Mouse (Mus musculus): ENCODE measurements around the gene Masp1.

The Masp1 gene

DNA sequence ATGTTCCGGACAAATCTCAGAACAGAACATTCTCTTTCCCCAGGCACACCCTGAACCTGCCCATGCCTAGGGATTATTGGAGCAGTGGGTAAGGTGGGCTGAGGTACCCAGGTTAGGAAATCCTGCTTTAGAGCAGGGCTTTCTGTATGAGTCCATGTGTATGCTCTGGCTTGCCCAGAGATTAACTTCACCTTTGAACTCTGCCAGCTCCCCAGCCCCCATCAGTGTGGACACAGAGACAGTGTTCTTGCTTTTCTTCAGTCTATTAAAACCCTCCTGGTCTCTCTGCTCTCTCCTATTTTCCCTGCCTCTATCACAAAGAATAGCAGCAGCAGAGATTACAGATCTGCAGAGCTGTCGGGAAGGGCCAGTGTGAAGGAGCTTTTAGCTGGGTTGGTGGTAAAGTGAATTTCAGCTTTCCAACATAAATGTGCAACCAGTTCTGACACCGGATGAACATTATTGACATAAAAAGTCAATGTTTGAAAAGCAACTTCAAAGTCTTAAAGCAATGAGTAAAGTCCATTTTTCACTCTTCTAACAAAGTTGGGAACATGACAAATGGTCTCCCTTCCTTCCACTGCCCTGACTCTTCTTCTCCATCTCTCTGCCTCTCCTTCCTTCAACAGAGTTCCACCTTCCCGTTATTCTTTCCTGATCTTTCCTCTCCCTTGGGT is 56.8 kb downstream of the Masp1 start:
- no peak for DNase-seq (ENCODE audit: low read depth, low spot score)

DNA sequence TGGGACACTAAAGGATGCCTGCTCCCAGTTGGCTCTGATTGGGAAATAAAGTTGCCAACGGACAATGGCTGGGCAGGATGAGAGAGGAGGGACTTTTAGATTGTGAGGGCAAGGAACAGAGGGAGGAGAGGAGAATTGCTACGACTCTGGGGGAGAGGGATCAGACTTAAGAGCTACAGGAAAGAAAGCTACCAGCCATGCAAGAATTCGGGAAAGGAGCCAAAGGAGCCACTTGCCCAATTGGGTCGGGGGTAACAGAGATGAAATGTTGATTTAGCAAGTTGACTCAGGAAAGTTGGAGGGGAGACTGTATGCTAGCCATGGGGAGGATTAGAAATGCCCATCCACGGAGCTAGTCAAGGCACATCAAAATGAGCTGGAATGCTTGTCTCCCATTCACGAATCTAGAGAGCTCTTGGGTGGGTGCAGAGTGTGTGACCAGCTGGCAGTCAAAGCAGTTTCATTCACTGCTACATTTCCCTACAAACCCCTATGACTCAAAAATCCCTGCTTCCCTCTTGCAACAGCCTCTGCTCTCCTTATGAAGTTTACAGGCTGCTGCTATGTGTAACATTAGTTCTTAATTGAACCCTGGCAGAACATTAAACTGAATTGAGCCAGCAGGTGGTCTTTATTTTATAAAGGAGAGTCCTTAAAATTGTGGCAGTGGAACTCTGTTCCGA is 61.6 kb downstream of the Masp1 start:
- DNase-seq (ENCODE audit: low read depth, low spot score) = no peak

DNA sequence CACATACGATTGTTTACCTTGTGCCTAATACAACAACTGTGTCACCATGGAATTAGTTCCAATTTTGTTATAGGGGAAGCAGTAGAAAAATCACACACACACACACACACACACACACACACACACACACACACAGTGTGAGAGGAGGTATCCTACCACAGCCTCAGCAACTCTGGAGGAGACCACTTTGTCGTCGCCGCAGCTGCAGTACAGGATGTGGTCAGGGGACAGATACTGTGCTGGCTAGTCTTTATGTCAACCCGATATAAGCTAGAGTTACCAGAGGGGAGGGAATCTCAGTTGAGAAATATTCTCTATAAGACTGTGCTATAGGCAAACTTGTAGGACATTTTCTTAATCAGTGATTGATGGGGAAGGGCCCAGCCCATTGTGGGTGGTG is 63.3 kb downstream of the Masp1 start:
- no peak for DNase-seq (ENCODE audit: low read depth, low spot score)

DNA sequence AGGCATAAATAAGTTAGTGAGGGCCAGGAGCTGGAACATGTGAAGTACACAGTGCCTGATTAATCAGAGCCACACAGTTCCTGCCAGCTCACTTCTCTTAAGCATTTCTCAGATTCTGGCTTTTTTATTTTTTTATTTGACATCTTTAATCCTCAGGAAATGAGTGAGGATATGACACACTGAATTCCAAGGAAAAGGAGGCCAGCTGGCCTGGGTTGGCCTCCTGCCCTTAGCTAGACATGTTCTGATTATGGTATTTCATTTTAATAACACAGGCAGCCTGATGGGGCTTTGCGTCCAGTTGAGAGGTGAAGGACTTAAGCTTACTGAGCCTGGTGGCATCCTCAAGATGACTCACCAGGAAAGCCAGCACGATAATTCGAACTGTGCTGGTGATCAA is 64.1 kb downstream of the Masp1 start:
- DNase-seq (ENCODE audit: low read depth, low spot score) = no peak

DNA sequence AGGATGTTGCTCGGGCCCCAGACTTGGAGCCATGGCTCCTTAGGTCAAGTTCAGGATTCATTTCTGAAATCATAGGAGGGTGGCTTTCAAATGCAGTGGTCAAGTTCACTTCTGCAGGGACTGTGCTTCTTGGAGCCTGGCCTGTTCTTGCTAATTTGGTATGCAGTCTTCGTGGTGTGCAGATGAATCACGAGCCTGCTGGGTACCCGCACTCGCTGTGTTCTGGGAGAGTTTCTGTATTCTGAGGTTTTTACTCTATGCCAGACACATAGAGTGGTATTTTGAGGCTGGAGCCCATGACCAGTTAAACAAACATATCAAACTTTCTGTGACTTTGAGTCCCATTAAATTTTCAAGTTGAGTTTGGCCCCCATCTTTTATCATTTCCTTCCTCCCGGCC is 66.2 kb downstream of the Masp1 start:
- no peak for DNase-seq (ENCODE audit: low read depth, low spot score)

DNA sequence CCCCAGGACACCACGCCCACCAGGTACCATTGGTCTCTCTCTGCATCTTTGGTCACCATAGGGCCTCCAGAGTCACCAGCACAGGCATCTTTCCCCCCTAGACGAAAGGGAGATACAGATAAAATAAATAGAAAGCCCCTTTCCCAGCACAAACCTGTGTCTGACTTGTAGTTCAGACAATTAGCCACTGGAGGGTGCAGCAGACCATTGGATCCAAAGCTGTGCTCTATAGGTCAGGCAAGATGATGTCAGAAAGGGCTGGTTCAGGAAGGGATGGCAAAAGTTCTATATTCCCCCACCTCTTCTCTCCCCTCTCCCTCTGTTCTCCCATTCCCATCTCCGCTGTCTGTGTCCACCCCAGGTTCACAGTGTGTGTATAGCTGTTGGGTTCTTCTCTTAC is 68.1 kb downstream of the Masp1 start:
- DNase-seq (ENCODE audit: low read depth, low spot score) = peak; percentile 30

DNA sequence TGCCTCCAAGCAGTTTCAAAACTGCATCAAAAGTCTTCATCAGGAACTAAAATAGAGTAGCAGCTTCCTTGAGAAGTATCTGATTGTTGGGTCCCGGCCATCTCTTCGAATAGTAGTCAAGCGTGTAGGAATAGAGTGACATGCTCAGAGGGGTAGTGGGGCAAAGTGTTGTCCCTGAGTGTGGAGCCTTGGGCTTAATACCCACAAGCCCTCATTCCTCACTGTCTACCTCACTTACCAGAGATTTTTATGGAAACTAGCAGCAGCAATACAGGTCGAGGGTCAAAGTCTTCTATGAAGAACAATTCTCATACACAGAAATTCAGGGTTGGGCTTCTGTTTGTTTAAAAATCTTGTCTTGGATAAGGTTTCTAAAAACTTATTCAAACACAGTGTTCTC is 69.8 kb downstream of the Masp1 start:
- DNase-seq (ENCODE audit: low read depth, low spot score) = no peak

DNA sequence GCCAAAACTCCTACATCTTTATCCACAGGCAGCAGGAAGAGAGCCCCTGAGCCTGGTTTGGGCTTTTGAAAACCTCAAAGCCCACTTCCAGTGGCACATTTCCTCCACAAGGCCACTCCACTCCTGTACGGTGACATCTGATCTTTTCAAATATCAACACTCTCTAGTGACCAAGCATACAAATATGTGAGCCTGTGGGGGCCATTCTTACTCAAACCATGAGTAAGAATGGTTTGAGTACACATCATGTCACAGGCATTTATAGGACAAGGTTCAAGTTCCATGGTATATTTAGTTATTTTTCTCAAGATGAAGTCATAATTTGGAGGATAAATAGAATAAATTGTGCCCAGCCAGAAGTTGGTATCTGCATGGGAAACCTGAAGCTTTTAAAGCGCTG is 70.7 kb downstream of the Masp1 start:
- DNase-seq (ENCODE audit: low read depth, low spot score) = no peak

DNA sequence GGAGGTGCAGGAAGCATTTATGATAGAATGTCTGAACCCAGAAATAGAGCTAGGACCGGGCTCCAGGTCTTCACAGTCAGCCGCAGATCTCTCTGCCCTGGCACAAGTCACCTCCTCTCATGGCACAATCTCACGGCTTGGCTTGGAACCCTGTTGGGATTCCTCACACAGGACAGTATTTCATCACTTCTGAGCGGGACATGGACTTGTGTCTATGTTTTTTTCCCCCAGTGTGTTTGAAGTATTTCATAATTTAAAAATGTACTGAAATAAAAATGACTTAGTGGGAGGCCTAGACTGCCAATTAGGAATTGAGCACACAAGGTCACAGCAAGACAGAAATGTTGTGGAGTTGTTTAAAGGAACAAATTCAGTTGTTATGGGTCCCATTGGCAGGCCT is 76.4 kb downstream of the Masp1 start:
- DNase-seq (ENCODE audit: low read depth, low spot score) = no peak

DNA sequence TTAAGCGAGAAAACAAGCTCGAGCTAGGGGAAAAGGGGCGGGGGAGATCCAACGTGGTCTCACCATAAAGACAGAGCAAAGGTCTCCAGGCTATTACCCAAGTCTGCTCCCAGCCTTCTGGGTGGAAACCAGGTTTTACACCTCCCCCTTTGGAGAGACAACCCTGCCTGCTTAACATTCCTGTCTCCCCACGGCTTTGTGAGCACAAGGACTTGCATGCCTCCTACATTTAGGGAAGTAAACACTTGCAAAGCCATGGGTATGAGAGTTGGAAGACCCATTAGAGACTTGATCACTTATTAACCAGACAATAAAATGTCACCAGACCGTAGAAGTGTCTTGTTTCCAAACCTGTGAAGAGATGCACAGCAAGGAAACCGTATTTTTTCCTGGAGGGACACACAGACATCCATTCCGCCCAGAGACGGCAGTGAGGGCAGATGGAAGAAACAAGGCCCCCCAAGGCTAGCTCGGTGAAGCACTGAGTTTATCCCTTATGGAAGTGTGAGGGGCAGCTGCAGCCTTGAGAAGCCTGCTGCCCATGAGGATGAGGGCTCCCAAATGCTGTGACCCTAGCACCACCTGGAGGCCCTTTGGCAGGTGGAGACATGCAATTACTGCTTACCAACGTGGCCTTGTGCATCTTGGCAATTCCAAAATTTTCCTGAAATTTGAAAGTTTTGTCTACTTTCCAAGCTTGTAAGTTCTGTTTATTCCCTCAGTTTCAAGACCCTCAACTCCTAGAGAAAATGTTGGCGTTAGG is 83.0 kb downstream of the Masp1 start:
- DNase-seq (ENCODE audit: low read depth, low spot score) = no peak

DNA sequence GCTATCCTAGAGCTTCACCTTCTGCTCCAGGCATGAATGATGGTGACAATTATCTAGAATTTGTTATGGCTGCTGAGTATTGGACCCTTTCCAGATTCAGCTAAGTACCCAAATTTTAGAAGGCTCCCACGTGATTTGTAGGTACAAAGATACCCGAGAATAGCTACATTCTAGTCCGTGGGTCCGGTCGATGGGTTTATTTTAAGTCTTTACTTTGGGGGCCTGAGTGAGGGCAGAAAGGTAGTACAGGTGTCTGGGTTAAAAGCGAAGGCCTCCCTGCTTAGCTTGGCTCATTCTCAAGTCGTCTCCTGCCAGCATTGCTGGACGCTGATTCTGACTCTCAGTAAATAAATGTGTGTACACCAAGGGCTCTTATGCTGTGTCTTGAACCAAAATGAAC is 90.6 kb downstream of the Masp1 start:
- DNase-seq (ENCODE audit: low read depth, low spot score) = no peak

DNA sequence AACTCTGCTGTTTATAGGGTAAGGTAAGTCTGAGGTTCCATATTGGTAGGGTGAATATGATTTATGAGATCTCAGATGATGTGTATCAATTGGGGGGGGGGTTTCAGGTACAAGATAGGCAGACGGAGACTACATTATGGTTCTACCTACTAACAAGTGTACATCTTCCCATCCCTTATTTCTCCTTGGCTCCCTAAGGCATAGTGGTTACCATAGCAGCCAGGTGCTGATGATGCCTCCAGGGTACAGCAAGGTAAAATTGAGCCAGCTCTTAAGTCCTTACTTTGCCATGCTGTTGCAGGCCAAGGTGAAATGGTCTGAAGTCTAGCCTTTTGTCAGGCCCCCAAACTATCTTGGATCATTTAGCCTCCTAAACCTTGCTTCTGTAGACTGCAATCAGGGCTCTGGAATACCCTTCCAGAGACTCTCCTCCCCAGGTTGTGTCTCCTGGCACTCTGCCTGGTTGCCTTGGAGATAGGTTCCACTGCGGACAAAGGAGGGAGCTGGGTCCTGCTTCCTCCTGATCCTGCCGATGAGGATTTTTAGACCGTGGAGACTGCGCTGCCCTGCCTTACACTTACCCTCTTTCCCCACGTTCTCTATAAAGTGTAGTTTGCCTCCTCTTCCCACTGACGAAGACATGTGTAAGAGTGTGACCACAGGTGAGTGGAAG is 91.8 kb downstream of the Masp1 start, which contains the start of gene Rtp1:
TSS of gene Rtp1 (plus strand) at position 487 of the 673 bp plus-strand sequence.
- DNase-seq (ENCODE audit: low read depth, low spot score) = no peak

DNA sequence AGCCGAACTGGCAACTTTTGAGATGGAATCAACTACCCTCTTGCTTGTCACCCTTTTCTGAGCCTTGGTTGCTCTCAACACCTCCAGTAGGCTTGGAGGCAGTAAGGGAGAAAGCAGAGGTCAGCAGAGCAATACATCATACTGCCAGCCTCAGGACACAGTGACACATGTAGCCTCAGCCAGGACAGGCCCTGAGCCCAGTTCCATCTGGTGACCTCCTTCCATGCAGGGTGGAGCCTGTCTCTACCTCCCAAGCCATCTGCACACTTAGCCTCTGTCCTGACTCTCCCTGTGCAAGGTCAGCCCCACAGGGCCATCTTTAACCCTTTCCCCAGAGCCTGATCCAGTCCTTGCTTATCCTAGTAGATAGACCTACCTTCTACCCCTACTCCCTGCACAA is 92.9 kb downstream of the Masp1 start:
- DNase-seq (ENCODE audit: low read depth, low spot score) = no peak

DNA sequence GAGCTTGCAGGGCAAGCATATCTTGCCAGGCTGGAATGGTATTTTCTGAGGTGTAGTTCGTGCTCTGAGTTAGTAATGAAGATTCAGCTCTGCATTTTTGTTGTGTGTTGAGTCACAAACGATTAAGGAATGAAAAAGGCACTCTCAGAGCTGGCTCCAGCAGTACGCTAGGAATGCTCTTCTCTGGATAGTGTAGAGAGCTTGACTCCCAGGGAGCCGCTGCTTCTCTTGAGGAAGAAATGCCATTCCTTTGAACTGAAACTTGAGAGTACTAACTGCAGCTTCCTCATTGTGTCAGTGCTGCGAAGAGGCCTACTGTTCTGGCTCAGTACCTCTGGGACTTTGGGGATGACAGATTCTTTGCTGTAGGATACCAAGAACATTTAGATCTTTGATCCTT is 96.8 kb downstream of the Masp1 start:
- no peak for DNase-seq (ENCODE audit: low read depth, low spot score)

DNA sequence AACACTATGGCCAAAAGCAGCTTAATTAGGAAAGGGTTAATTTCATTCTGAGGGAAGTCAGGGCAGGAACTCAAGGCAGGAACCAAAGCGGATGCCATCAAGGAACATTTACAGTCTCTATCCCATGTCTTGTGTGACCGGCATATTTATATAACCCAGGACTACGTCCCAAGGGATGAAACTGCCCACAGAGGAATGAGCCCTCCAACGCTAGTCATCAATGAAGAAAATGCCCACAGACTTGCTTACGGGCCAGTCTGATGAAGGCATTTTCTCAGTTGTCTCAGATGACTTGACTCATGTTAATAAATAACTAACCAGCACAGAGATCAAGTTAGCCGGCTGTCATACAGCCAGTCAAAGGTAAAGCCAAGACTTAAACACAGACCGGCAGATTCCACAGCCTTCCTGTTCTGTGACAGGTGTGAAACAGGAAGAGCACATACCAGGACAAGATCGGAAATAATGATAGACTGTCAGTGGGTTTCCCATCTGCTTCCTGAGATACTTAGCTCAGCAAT is 101.0 kb downstream of the Masp1 start:
- no peak for DNase-seq (ENCODE audit: low read depth, low spot score)

DNA sequence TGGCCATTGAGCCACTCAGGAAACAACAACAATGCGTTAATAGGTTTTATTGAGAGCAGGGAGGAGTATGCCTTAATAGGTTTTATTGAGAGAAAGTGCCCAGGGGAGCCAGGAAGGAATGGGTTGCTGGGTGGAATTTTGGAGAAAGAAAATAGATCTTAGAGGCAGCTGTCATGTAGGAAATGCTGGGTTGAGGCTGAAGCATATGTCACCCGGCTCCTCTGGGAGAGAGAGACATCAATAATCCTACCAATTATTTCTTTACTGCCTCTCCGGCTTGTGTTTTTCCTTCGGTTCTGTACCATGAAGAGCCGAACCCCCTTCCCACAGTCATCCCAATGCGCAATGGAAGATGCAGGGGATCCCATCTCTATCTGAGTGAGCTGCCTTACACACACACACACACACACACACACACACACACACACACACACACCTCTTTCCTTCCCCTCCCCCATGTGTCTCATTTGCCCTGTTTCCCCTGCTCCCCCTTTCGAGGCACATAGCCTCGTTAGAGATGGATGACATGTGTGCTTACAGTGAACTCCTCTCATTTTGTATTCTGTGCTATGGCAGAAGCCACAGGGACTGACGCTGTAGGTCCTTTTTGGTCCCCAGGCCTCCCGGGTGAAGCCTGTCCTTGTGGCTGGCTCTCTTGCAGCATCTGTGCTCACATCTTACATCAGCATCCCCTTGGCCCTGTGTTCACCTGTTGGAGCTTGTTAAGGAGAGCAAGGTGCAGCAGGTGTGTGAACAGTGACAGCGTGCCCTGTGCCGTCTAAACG is 103.0 kb downstream of the Masp1 start:
- no peak for DNase-seq (ENCODE audit: low read depth, low spot score)

DNA sequence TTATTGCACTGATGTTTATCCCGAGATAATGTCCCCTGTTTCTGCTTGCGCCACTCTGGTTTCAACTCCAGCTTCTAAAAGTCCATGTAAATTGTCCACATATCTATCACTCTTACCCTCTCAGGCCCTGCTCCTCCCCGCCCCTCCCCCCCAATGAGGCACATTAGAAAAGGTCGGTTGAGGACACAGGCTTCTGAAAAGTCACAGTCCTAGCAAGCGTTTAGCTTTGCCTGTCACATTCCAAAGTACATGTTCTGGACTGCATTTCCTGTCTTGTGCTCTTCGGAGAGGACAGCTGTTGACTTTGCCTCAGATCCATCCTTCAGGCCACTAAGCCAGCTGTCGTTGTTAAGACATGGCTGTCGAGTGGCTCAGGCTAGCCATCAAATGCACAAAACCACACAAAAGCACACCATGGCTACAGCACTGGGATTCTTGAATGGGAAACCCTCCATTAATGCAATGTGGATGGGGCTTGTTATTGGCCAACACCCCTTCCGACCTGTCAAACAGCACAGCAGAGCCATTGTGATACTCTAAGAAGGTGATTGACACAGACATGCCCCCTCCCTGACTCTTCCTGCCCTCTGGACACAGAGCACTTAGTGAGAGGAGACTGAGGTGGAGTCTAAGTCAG is 103.8 kb downstream of the Masp1 start:
- no peak for DNase-seq (ENCODE audit: low read depth, low spot score)

DNA sequence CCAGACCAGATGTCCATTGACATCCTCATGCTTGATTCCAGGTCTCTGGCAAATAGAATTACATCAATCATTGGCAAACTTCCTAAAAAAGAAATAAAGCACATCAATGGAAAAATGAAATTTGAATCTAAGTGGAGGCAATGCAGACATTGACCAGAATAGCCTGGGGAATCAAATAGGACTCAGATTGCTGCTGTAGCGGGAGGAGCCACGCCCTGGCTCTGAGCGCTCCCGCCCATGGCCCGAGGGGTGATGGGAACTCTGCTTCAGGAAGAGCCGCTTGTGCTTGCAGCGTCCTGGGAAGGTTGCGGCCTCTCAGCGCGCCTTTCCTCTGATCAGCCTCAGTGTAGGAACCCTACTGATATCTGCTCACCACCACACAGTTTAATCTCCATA is 104.4 kb downstream of the Masp1 start:
- DNase-seq (ENCODE audit: low read depth, low spot score) = no peak

DNA sequence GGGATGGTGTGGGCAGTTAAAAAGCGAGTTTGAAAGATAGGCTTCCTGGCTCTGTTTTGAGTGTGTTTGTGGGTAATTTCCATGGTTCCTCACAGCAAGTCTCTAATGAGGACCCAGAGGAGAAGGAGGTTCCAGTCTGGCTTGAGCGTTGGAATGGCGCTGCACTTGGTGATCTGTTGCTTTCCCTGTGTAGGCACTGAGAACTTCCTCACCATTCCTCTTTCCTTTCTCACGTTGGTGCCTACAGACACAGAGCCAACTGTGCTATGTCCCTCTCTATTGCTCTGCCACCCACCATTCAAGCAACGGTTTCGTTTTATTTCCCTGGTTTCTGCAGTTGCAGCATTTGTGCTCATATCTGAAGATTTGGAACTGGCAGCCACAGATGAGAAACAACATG is 107.7 kb downstream of the Masp1 start:
- no peak for DNase-seq (ENCODE audit: low read depth, low spot score)

DNA sequence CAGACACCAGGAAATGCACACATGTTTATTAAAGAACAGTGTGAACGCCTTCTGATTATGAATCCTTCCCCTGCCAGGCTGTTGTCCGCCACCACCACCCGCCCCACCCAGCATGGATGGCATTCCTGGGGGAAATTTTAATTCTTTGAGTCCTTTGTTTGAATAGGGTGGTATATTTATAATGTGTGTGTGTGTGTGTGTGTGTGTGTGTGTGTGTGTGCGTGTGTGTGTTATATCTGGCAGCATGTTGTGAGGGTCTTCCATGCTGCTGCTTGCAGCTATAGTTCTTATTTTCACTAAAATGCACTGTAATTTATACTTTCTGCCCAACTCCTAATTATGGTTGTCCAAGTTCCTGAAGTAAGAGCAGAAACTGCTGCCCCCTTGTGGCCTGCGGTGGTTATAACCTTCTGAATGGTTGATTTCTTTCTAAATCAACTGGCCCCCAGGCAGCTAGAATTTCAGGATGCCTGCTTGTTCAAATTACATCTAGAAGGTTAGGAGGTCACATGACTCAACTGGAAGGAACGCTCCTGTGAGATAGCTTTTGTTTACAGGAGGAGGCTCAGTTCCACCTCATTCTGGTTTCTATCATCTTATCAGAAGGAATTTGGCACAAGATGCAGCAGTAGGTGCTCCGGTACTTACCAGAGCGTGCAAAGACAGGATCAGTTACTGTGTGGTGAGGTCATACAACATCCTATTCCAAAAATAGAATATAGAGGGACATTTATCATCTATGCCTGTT is 117.4 kb downstream of the Masp1 start:
- peak; percentile 8 for DNase-seq (ENCODE audit: low read depth, low spot score)

Data from brain, embryonic 18.5 days (tissue).